In the genomic region with DNA sequence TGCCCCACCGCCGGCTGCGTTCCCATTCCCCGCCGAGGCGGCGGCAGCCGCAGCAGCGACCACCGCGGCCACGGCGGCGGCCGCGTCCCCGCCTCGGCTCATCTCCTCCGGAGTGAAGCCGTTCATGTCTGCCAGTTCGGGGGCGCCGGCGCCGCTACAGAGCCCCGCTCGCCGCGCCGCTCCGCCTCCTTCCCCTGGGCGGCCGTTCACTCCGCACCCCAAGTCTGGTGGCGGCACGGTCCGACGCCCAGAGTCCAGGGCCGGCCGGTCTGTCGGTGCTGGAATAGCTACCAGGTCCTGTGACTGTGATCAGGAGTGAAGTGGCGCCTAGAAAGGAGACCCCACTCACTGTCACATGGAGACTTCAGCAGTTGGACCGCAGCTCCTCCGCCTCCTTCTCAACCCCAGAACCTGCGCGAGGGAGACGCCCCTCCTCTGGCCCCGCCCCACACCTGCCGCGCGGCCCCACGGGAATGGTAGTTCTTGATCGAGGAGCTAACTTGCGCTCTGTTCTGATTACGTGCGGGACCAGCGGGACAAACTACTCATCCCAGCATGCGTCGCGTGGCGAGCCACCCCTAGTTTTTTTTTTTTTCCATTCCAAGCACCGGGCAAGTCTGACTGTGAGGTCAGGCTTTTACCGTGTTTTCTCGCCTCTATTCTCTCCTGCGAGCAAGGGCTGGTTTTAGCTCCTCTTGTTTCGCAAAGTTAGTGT, we compare ENCODE assay signal across 8 mouse cellular contexts. TPM values are rescaled to one million over a fixed set of nuclear protein-coding genes. Genes with fewer than 3 reads are reported as not detected.
DNase-seq lines count a peak whose midpoint lies in the region; ATAC-seq and TF ChIP-seq lines count a peak whose summit lies in the region.

Sap30 (minus strand) TSS at position 420 of the 715 bp plus-strand sequence.

- no peaks in the 10 kb centered on the region for H3K27me3 ChIP-seq in embryonic facial prominence, embryonic 13.5 days
- H3K27me3 ChIP-seq in kidney, adult 2 months (replicated peaks; ENCODE audit: control insufficient read depth, insufficient read depth, low read length) = no peaks in the 10 kb centered on the region
- H3K27me3 ChIP-seq in limb, embryonic 12.5 days = no peaks in the 10 kb centered on the region
- H3K27me3 ChIP-seq in midbrain, embryonic 15.5 days (replicated peaks) = no peaks in the 10 kb centered on the region
- no peaks in the 10 kb centered on the region for H3K27me3 ChIP-seq in spleen, adult 2 months (ENCODE audit: control insufficient read depth, insufficient read depth, low read length)

- peaks cover 7% of the 10 kb centered on the region; the same call in 1 of the 2 replicates for H3K36me3 ChIP-seq in embryonic facial prominence, embryonic 13.5 days
- no peaks in the 10 kb centered on the region; the same call in 1 of the 2 replicates for H3K36me3 ChIP-seq in kidney, adult 2 months (ENCODE audit: control insufficient read depth, insufficient read depth, low read length)
- H3K36me3 ChIP-seq in limb, embryonic 12.5 days = peaks cover 8% of the 10 kb centered on the region
- no peaks in the 10 kb centered on the region for H3K36me3 ChIP-seq in midbrain, embryonic 15.5 days (replicated peaks)
- H3K36me3 ChIP-seq in spleen, adult 2 months (ENCODE audit: control insufficient read depth, insufficient read depth, low read length) = no peaks in the 10 kb centered on the region

- WGBS in embryonic facial prominence, embryonic 13.5 days = under 1% methylated on average over 66 of the region's 66 CpGs
- under 1% methylated on average over 66 of the region's 66 CpGs for WGBS in kidney, adult 2 months
- WGBS in limb, embryonic 12.5 days = under 1% methylated on average over 66 of the region's 66 CpGs
- WGBS in midbrain, embryonic 15.5 days = under 1% methylated on average over 66 of the region's 66 CpGs
- under 1% methylated on average over 65 of the region's 66 CpGs for WGBS in spleen, adult 2 months

- TF ChIP-seq POLR2A in kidney, adult 2 months (IDR thresholded peaks at IDR 0.05; ENCODE audit: low read depth, low read length) = peak; percentile 74
- no peak; the same call in 1 of the 2 replicates for TF ChIP-seq POLR2A in spleen, adult 2 months (IDR thresholded peaks at IDR 0.05; ENCODE audit: low read depth, low read length)

- H3K4me1 ChIP-seq in embryonic facial prominence, embryonic 13.5 days = peaks cover 7% of the 10 kb centered on the region
- peaks cover 12% of the 10 kb centered on the region; the same call in 1 of the 2 replicates for H3K4me1 ChIP-seq in kidney, adult 2 months (ENCODE audit: control insufficient read depth, insufficient read depth, low read length)
- H3K4me1 ChIP-seq in limb, embryonic 12.5 days (replicated peaks) = peaks cover 7% of the 10 kb centered on the region
- H3K4me1 ChIP-seq in midbrain, embryonic 15.5 days = peaks cover 13% of the 10 kb centered on the region
- peaks cover 3% of the 10 kb centered on the region; the same call in 1 of the 2 replicates for H3K4me1 ChIP-seq in spleen, adult 2 months (ENCODE audit: control insufficient read depth, insufficient read depth, insufficient read length)

- H3K9me3 ChIP-seq in embryonic facial prominence, embryonic 13.5 days = no peaks in the 10 kb centered on the region
- no peaks in the 10 kb centered on the region for H3K9me3 ChIP-seq in limb, embryonic 12.5 days
- no peaks in the 10 kb centered on the region for H3K9me3 ChIP-seq in midbrain, embryonic 15.5 days

- H3K4me2 ChIP-seq in embryonic facial prominence, embryonic 13.5 days = peak within 1 kb of the TSS; percentile 76
- peak within 1 kb of the TSS; percentile 77 for H3K4me2 ChIP-seq in limb, embryonic 12.5 days
- H3K4me2 ChIP-seq in midbrain, embryonic 15.5 days = peak within 1 kb of the TSS; percentile 84

- H3K9ac ChIP-seq in embryonic facial prominence, embryonic 13.5 days = peak within 1 kb of the TSS; percentile 92
- H3K9ac ChIP-seq in limb, embryonic 12.5 days (replicated peaks) = peak within 1 kb of the TSS; percentile 93
- H3K9ac ChIP-seq in midbrain, embryonic 15.5 days = peak within 1 kb of the TSS; percentile 87

- 0 out of 2 replicates have a peak, but pooled peaks have one; percentile 0 for TF ChIP-seq CTCF in kidney, adult 2 months (conservative IDR thresholded peaks at IDR 0.05; ENCODE audit: insufficient read depth, insufficient read length, low read depth, low read length)
- no peak for TF ChIP-seq CTCF in spleen, adult 2 months (IDR thresholded peaks at IDR 0.05; ENCODE audit: extremely low read depth, insufficient read depth, insufficient read length, insufficient replicate concordance)

- peak; percentile 99 for DNase-seq in 3134 (ENCODE audit: extremely low read depth, insufficient read length, low spot score)
- peak; percentile 99 for DNase-seq in adrenal gland, postnatal 36 days
- DNase-seq in heart, adult 18-20 months = peak; percentile 99 to 100
- DNase-seq in kidney, adult 2 months = peak; percentile 99
- peak; percentile 96 to 99 for DNase-seq in spleen, adult 2 months (ENCODE audit: low read depth in 1 of 2, low spot score in 2 of 2)

- peak within 1 kb of the TSS; percentile 98 for H3K27ac ChIP-seq in embryonic facial prominence, embryonic 13.5 days
- peak within 1 kb of the TSS; percentile 95 for H3K27ac ChIP-seq in kidney, adult 2 months (ENCODE audit: insufficient read depth, low read depth, low read length)
- peak within 1 kb of the TSS; percentile 98 for H3K27ac ChIP-seq in limb, embryonic 12.5 days
- H3K27ac ChIP-seq in midbrain, embryonic 15.5 days = peak within 1 kb of the TSS; percentile 94
- H3K27ac ChIP-seq in spleen, adult 2 months (ENCODE audit: insufficient read depth, low read length) = peak within 1 kb of the TSS; percentile 89

- ATAC-seq in embryonic facial prominence, embryonic 13.5 days (ENCODE audit: insufficient number of reproducible peaks, insufficient read depth, low FRiP score, low TSS enrichment, low read depth) = peak; percentile 96
- peak; percentile 97 for ATAC-seq in limb, embryonic 12.5 days (ENCODE audit: insufficient number of reproducible peaks, insufficient read depth, low FRiP score, low TSS enrichment, low read depth)
- ATAC-seq in midbrain, embryonic 15.5 days (replicated peaks) = peak; percentile 98

- peak within 1 kb of the TSS; percentile 88 for H3K4me3 ChIP-seq in embryonic facial prominence, embryonic 13.5 days
- peak within 1 kb of the TSS; percentile 92 for H3K4me3 ChIP-seq in kidney, adult 2 months (ENCODE audit: insufficient read depth, low read depth, low read length)
- H3K4me3 ChIP-seq in limb, embryonic 12.5 days (replicated peaks) = peak within 1 kb of the TSS; percentile 95
- peak within 1 kb of the TSS; percentile 69 for H3K4me3 ChIP-seq in midbrain, embryonic 15.5 days
- peak within 1 kb of the TSS; percentile 97 for H3K4me3 ChIP-seq in spleen, adult 2 months (ENCODE audit: extremely low read depth, insufficient read depth, insufficient read length)

RNA-seq across cellular contexts. Expression of gene Sap30, which starts in this region (rescaled TPM):
- total RNA-seq in adrenal gland, postnatal 36 days (2021) = 10 to 100 TPM; 11.2 to 12.4 TPM
- polyA plus RNA-seq in embryonic facial prominence, embryonic 13.5 days (2015; fragmentation: Nextera tagmentation; extraction: Ambion mirVana) = 40.4 and 45.6 TPM in 2 replicates
- 10 to 100 TPM in 1 of 2 experiments, 1 to 10 TPM in 1; 9.6 to 15.4 TPM for total RNA-seq in heart, adult 18-20 months (2021)
- 26.6 and 35.1 TPM in 2 replicates for polyA plus RNA-seq in kidney, adult 2 months (2012; rRNA removed)
- 79.7 and 87.7 TPM in 2 replicates for polyA plus RNA-seq in limb, embryonic 12.5 days (2016; fragmentation: Nextera tagmentation; extraction: Ambion mirVana)
- 32.6 and 33.4 TPM in 2 replicates for polyA plus RNA-seq in midbrain, embryonic 15.5 days (2015; fragmentation: Nextera tagmentation; extraction: Ambion mirVana)
- 7.0 and 15.4 TPM in 2 replicates for polyA plus RNA-seq in spleen, adult 2 months (2012; rRNA removed)

Comparison
In these comparisons a context has a peak if more than half of its experiments do, and no peak if none do; other contexts are left out.
1. Peak in every context shown above with its lines: DNase-seq, ATAC-seq, H3K4me3 ChIP-seq and H3K27ac ChIP-seq.